Mouse (Mus musculus) liver, embryonic 14.5 days (tissue): ENCODE data around the gene Vps35l.

Source experiments
- CTCF ChIP-seq: IDR thresholded peaks from 2 replicates; pipeline ENCODE4 v1.5.1; 2016; ENCODE audit warnings: antibody characterized with exemption, low read depth, control low read depth
- EP300 ChIP-seq: IDR thresholded peaks from 2 replicates; pipeline ENCODE4 v1.6.1; 2016; ENCODE audit warnings: antibody characterized with exemption, low read depth

DNA sequence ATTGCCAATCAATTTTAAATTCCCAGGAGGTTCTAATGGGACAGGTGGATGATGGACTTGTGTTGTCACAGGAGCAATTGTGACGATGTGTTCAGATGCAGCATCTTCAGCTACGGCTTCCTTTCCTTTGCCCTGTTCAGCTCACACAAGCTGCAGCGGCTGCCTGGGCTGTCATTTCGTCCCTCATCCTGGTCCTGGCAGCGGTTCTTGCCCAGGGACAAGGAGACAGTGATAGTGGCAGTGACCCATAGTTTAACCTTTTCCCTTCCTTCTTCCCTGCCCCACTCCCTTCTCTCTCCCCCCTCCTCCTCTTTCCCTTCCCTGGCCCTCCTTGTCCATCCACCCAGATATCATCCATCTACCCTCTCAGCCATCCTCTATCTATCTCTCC lies 26.8 kb downstream of the Vps35l start:
- no peak for TF ChIP-seq EP300
- no peak for TF ChIP-seq CTCF
